In genomic region chr3:129932443-129932842, GRCm38 (mm10) we compare ENCODE assay signal across 9 mouse cellular contexts. TPM values are rescaled to one million over a fixed set of nuclear protein-coding genes. Genes with fewer than 3 reads are reported as not detected.
DNase-seq lines count a peak whose midpoint lies in the region; ATAC-seq and TF ChIP-seq lines count a peak whose summit lies in the region.
"Had no signal": no experiment of that assay in that cellular context is flagged by ENCODE, and none has a peak within 500 bp of the region (broad histone marks: within the 10 kb centered on the region; RNA-seq: fewer than 3 reads in every experiment).

No protein-coding gene starts in this region.

- no peak for ATAC-seq in kidney, postnatal 0 days (replicated peaks; ENCODE audit: low FRiP score, low read depth)
- ATAC-seq in frontal cortex, adult (ENCODE audit: low TSS enrichment) = no peak

- no peaks in the 10 kb centered on the region for H3K79me2 ChIP-seq in CH12.LX (replicated peaks; ENCODE audit: control insufficient read depth, extremely low read depth, insufficient read depth, poor library complexity, severe bottlenecking)

- no peak for DNase-seq in kidney, postnatal 0 days (ENCODE audit: low spot score)
- DNase-seq in kidney, postnatal 14 days = no peak
- DNase-seq in CH12.LX (ENCODE audit: extremely low read depth) = peak; percentile 37
- DNase-seq in lung, postnatal 14 days = peak; percentile 17
- DNase-seq in gastrocnemius, postnatal 4 days (ENCODE audit: low spot score in 2 of 2) = no peak
- DNase-seq in frontal cortex, adult 2 months (ENCODE audit: extremely low spot score in 1 of 2, low spot score in 1 of 2) = no peak

- H3K27ac ChIP-seq in kidney, postnatal 0 days = no peak overlapping the region
- H3K27ac ChIP-seq in CH12.LX (ENCODE audit: insufficient read depth, low read depth) = no peak overlapping the region
- no peak overlapping the region for H3K27ac ChIP-seq in bone marrow, adult 2 months (ENCODE audit: control insufficient read depth, insufficient read depth, low read depth, low read length, poor library complexity)

- 39% methylated on average over 4 of the region's 4 CpGs for WGBS in kidney, postnatal 0 days
- 32% methylated on average over 4 of the region's 4 CpGs for WGBS in bone marrow, adult 2 months

- H3K9ac ChIP-seq in kidney, postnatal 0 days (ENCODE audit: low read depth, low read length) = no peak overlapping the region
- no peak overlapping the region for H3K9ac ChIP-seq in CH12.LX (ENCODE audit: insufficient read depth, low read depth)

- H3K4me3 ChIP-seq in kidney, postnatal 0 days (replicated peaks; ENCODE audit: low read depth, low read length) = no peak overlapping the region
- H3K4me3 ChIP-seq in CH12.LX (replicated peaks in 1 of 3; ENCODE audit: low read depth in 2 of 3, low read length in 2 of 3, poor library complexity in 1 of 3) = no peak overlapping the region
- no peak overlapping the region for H3K4me3 ChIP-seq in bone marrow, adult 2 months (replicated peaks; ENCODE audit: control insufficient read depth, low read depth, low read length)
- H3K4me3 ChIP-seq: myocyte had no signal

- H3K9me3 ChIP-seq in kidney, postnatal 0 days (replicated peaks; ENCODE audit: low read length) = no peaks in the 10 kb centered on the region
- no peaks in the 10 kb centered on the region for H3K9me3 ChIP-seq in CH12.LX (replicated peaks; ENCODE audit: low read length)

- H3K27me3 ChIP-seq in kidney, postnatal 0 days (ENCODE audit: insufficient read depth, low read length) = no peaks in the 10 kb centered on the region
- H3K27me3 ChIP-seq in CH12.LX (replicated peaks) = no peaks in the 10 kb centered on the region

- H3K4me1 ChIP-seq in kidney, postnatal 0 days (replicated peaks; ENCODE audit: insufficient read depth, low read length) = no peaks in the 10 kb centered on the region
- peaks cover 0 to 14% of the 10 kb centered on the region in 2 experiments; a peak in 2 of 4 replicates for H3K4me1 ChIP-seq in CH12.LX (ENCODE audit: control insufficient read depth in 1 of 2, insufficient read depth in 2 of 2)
- H3K4me1 ChIP-seq in bone marrow, adult 2 months (ENCODE audit: control insufficient read depth, insufficient read depth, low read length) = no peaks in the 10 kb centered on the region

- dilution Hi-C loops in CH12.LX (cut with MboI; ENCODE audit: extremely low pct_ligation_motif_present, extremely low pct_unique_long_range_greater_than_20kb, low sequenced_read_pairs) = no loop called here

- in situ Hi-C loops in CH12.LX (cut with MboI; ENCODE audit: low pct_ligation_motif_present, low pct_unique_long_range_greater_than_20kb, low sequenced_read_pairs) = no loop called here

- TF ChIP-seq POLR2A in CH12.LX (IDR thresholded peaks at IDR 0.05; ENCODE audit: low read depth, low read length) = no peak
- TF ChIP-seq POLR2A in bone marrow, adult 2 months (IDR thresholded peaks at IDR 0.05; ENCODE audit: borderline replicate concordance, control insufficient read depth, low read depth, low read length) = no peak

- TF ChIP-seq RAD21 in CH12.LX (IDR thresholded peaks at IDR 0.05; ENCODE audit: low read depth, low read length) = peak; percentile 48

- H3K36me3 ChIP-seq in kidney, postnatal 0 days (ENCODE audit: insufficient read depth, low read length) = no peaks in the 10 kb centered on the region
- H3K36me3 ChIP-seq in CH12.LX (replicated peaks in 1 of 2; ENCODE audit: control insufficient read depth in 1 of 2, insufficient read depth in 1 of 2, low read length in 1 of 2) = no peaks in the 10 kb centered on the region

- TF ChIP-seq CTCF in kidney, postnatal 0 days (IDR thresholded peaks at IDR 0.05; ENCODE audit: low read depth) = peak; percentile 55
- TF ChIP-seq CTCF in CH12.LX (conservative IDR thresholded peaks at IDR 0.05 in 1 of 2, IDR thresholded peaks at IDR 0.05 in 1 of 2; ENCODE audit: low read depth in 2 of 2, low read length in 2 of 2) = peak; percentile 33 to 61; a peak in 3 of 4 replicates
- TF ChIP-seq CTCF in bone marrow, adult 2 months (IDR thresholded peaks at IDR 0.05; ENCODE audit: control insufficient read depth, insufficient read depth, low read length) = peak; percentile 43

- TF ChIP-seq EP300 in CH12.LX (IDR thresholded peaks at IDR 0.05; ENCODE audit: low read length) = no peak

- H3K4me2 ChIP-seq in kidney, postnatal 0 days (ENCODE audit: low read length) = no peak overlapping the region
- H3K4me2 ChIP-seq in CH12.LX (ENCODE audit: insufficient read depth, low read depth, poor library complexity, severe bottlenecking) = no peak overlapping the region

TF ChIP-seq in CH12.LX, 34 proteins besides CTCF, POLR2A, EP300 and RAD21:
- TF ChIP-seq KAT2A (IDR thresholded peaks at IDR 0.05; ENCODE audit: insufficient replicate concordance, low read length) (no peak), NELFE (IDR thresholded peaks at IDR 0.05; ENCODE audit: low read depth, low read length) (no peak), ELF1 (IDR thresholded peaks at IDR 0.05; ENCODE audit: low read depth, low read length) (no peak), SMC3 (IDR thresholded peaks at IDR 0.05; ENCODE audit: low read depth, low read length) (peak; percentile 45)

RNA-seq across cellular contexts. Expression of gene Casp6, which starts 31.2 kb away (rescaled TPM):
- polyA plus RNA-seq in kidney, postnatal 0 days (2015; fragmentation: Nextera tagmentation; extraction: Ambion mirVana) = 80.6 and 81.2 TPM in 2 replicates
- total RNA-seq in CH12.LX (2012; rRNA removed) (6.0 and 10.5 TPM in 2 replicates), CH12.LX (2014; rRNA removed) (14.4 and 15.3 TPM in 2 replicates)
- polyA plus RNA-seq in CH12.LX (2012; ENCODE audit: insufficient read length, low read depth) = 26.2 and 31.7 TPM in 2 replicates
- 10.7 and 16.2 TPM in 2 replicates for polyA plus RNA-seq in bone marrow, adult 2 months (2011; ENCODE audit: insufficient read depth, insufficient read length, low replicate concordance, missing spikeins)
- total RNA-seq in gastrocnemius, postnatal 4 days (2021) = 10 to 100 TPM in 1 of 2 experiments, 1 to 10 TPM in 1; 8.3 to 11.4 TPM
- 14.6 and 16.4 TPM in 2 replicates for polyA plus RNA-seq in frontal cortex, adult 2 months (2012; rRNA removed)

RNA-seq across cellular contexts. Expression of gene Mcub, which starts 37.6 kb away (rescaled TPM):
- 2.6 and 3.3 TPM in 2 replicates for polyA plus RNA-seq in kidney, postnatal 0 days (2015; fragmentation: Nextera tagmentation; extraction: Ambion mirVana)
- total RNA-seq in CH12.LX (2012; rRNA removed) (1.4 and 3.7 TPM in 2 replicates), CH12.LX (2014; rRNA removed) (3.8 and 4.1 TPM in 2 replicates)
- polyA plus RNA-seq in CH12.LX (2012; ENCODE audit: insufficient read length, low read depth) = 1.3 and 2.9 TPM in 2 replicates
- 2.3 TPM in 1 of 2 replicates, not detected in the other for polyA plus RNA-seq in bone marrow, adult 2 months (2011; ENCODE audit: insufficient read depth, insufficient read length, low replicate concordance, missing spikeins)
- 1 to 10 TPM; 1.1 to 1.4 TPM for total RNA-seq in gastrocnemius, postnatal 4 days (2021)
- 8.5 and 9.3 TPM in 2 replicates for polyA plus RNA-seq in frontal cortex, adult 2 months (2012; rRNA removed)

RNA-seq across cellular contexts. Expression of gene Pla2g12a, which starts 54.0 kb away (rescaled TPM):
- 55.4 and 57.1 TPM in 2 replicates for polyA plus RNA-seq in kidney, postnatal 0 days (2015; fragmentation: Nextera tagmentation; extraction: Ambion mirVana)
- 38.4 and 50.2 TPM in 2 replicates for total RNA-seq in CH12.LX (2012; rRNA removed)
- total RNA-seq in CH12.LX (2014; rRNA removed) = 78.3 and 81.6 TPM in 2 replicates
- 58.6 and 62.1 TPM in 2 replicates for polyA plus RNA-seq in CH12.LX (2012; ENCODE audit: insufficient read length, low read depth)
- polyA plus RNA-seq in bone marrow, adult 2 months (2011; ENCODE audit: insufficient read depth, insufficient read length, low replicate concordance, missing spikeins) = 39.5 and 41.6 TPM in 2 replicates
- total RNA-seq in gastrocnemius, postnatal 4 days (2021) = 10 to 100 TPM; 19.0 to 19.4 TPM
- polyA plus RNA-seq in frontal cortex, adult 2 months (2012; rRNA removed) = 31.4 and 33.6 TPM in 2 replicates

Comparison
In these comparisons a context has a peak if more than half of its experiments do, and no peak if none do; other contexts are left out.
1. DNase-seq: peak in CH12.LX (single experiment) and lung, postnatal 14 days (single experiment); none in kidney, postnatal 0 days (single experiment), kidney, postnatal 14 days (single experiment), gastrocnemius, postnatal 4 days (0 of 2) and frontal cortex, adult 2 months (0 of 2).
2. Peak in every context shown above with its lines, with median percentiles within 50 percentile points of each other: CTCF ChIP-seq.